Mouse (Mus musculus) cerebellum, adult 2 months (tissue): ENCODE measurements at regions not wholly inside any gene's neighbourhood (a gene's known extent, or its start where the extent isn't known, plus 50 kb on each side); places are given as distances from the start of the nearest gene placed in this dataset.

Experiments used
- CTCF ChIP-seq: fragments of 200-500 bp; IDR thresholded peaks from 2 replicates; pipeline ENCODE4 v1.5.1; 2011; ENCODE audit warnings: low read depth, mild to moderate bottlenecking, control low read depth, low read length, moderate library complexity, borderline replicate concordance; ENCODE audit not compliant: insufficient read depth
- POLR2A ChIP-seq: fragments of 200-500 bp; IDR thresholded peaks from 2 replicates; pipeline ENCODE4 v1.6.1; 2011; ENCODE audit warnings: low read length, control low read depth, borderline replicate concordance; ENCODE audit not compliant: insufficient read depth

DNA sequence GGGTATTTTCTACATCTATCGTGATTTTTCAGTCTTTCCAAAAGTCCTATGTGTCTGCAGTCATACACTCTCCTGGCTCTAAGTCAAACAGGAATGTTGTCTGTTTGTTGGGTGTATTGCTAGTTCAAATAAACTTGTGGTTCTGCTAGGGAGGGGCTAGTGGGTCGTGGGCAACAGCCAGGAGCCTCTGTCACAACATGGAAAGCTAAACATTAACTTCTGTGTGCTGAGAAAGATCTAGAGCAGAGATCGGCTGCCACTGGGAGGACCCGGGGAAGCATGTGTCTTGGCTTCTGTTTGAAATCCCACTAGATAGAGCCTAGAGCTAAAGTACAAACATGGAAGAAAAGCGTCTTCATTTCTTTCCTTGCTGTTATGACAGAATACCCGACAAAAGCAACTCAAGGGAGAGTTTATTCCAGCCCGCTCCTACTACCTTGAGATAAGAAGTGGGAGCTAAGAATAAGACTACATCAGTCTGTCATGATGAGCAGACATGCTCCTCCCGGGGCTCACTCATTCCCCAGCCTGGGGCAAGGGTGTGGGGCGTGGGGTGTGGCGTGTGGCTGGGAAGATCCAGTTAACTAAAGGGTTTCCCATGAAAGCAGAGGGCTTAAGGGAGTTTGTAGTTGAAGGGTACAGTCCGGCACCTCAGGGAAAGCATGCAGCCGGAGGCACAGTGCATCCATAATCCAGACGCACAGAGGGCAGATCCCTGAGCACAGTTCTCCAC is 190.7 kb downstream of the Rybp start:
- TF ChIP-seq CTCF (no peak), POLR2A (no peak)
